Mouse (Mus musculus): Measurements from ENCODE around the gene 2610044O15Rik8.

The 2610044O15Rik8 gene

DNA sequence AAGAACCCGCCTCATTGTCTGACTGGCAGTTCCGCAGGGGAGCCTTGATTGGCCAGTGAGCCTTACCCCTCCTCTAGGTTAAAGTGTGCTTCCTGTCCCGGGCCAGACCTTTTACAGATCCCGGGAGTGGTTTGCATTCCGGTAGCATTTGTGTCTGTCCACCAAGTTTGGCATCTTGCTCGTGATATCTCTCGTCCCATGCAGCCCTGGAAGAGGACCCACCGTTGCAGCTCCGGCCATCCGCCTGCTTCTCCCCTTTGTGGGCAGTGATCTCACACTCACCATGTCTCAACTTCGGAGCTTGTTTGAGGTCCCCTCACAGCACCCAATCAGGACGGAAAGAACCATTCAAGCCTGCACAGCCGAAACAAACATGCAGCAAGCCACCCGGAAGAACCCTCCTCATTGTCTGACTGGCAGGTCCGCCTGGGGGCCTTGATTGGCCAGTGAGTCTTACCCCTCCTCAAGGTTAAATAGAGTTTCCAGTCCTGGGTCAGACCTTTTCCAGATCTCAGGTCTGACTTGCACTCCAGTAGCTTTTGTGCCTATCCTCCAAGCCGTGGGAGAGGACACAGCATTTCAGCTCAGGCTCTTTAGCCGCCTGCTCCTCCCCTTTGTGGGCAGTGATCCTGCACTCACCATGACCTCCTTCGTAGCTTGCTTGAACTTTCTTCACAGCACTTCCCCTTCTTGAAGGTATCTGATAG is at the start of gene 2610044O15Rik8:
2610044O15Rik8 (minus strand) TSS at position 380 of the 707 bp plus-strand sequence.
- DNase-seq, result peak; percentile 90

DNA sequence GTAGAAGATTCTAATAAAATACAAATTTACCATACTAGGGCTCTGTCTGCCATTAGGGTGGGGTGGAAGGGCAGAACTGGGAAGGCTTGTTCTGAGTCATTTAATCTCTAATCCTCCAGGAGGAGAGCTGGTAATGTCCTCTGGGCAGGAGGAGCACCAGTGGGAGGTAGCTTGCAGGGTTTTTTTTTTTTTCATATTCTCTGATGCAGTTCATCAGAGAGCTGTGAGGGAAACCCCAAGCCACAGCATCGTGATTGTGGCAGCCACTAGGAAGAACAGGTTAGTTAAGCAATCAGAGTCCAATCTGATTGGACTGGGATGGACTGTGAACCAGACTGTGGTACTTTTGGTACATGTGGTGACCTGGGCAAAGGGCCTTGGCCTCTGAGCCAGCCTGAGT is 31.7 kb upstream of the 2610044O15Rik8 start:
- no peak for DNase-seq

DNA sequence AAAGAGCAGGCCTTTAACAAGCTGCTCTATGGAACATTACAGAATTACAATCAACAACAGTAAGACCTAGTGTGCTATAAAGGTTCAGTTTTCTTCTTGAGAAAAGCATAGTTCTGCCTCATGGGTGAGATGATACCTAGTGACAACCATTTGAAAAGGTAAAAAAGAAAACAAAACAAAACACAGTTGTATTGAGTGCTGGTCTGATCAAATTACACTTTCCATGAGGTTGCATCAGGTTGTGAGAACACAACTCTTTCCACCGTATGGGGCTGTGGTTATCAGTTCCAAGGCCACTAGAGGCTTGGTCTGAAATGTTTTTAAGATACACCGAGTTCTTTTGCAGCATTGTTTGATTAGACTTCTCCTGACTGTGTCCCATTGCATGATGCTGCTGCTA is 30.1 kb upstream of the 2610044O15Rik8 start:
- DNase-seq, result no peak

DNA sequence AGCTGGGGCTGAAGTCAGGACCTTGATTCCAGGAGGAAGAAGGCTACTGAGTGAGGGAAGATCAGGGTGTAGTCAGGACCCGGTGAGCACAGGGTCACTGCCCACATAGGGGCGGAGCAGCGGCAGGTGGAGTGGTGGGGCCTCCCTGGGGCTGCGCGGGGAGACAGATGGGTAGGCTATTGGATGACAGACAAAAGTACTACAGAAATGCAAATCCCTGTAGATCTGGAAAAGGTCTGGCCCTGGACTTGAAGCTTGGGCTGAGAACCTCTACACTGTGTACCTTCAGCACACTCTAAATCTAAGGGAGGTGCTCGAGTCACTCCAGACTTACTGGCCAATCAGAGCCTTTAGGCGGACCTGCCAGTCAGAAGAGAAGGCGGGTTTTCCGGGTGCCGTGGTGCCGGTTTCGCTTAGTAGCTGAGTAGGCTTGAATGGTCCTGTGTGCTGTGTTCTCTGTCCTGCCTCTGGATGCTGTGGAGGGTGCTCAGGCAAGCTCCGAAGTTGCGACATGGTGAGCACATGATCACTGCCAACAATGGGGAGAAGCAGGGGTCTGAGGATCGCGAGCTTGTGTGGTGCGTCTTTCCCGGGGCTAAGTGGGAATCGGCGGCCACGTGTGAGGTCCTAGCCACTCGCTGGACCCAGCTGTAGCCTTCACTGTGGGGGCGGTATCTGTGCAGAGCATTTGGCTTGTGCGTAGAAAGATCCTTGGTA is 29.2 kb upstream of the 2610044O15Rik8 start:
- DNase-seq, result peak; percentile 85

DNA sequence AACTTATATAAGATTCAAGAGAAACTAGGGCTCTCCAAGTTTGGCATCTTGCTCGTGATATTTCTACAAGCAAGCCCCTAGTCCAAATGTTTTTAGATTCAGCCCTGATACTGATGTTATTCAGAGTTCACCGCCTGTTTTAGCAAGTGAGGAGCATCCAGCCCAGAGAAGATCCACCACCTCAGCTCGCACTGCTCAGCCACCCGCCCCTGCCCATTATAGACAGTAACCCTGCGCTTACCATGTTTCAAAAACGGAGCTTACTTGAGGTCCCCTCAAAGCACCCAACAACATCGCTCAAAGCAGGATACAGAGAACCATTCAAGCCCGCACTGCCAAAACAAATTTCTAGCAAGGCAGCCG is 561 bp downstream of the 2610044O15Rik8 start:
- no peak for DNase-seq

Measured in right cerebral cortex, postnatal 25 days (tissue).